Mouse (Mus musculus): ENCODE data around the gene Catsper3.

- TF ChIP-seq CTCF (IDR thresholded peaks at IDR 0.05; ENCODE audit: insufficient read depth, low read length): no peak
- TF ChIP-seq POLR2A (IDR thresholded peaks at IDR 0.05; ENCODE audit: borderline replicate concordance, extremely low read depth, low read depth, low read length): no peak
Measured at GRCm38 (mm10) chr13:55784268-55784667, at the start of gene Catsper3.

All from lung, adult 2 months (tissue).